29 mouse cellular contexts compared by ENCODE assay signal in the genomic region with DNA sequence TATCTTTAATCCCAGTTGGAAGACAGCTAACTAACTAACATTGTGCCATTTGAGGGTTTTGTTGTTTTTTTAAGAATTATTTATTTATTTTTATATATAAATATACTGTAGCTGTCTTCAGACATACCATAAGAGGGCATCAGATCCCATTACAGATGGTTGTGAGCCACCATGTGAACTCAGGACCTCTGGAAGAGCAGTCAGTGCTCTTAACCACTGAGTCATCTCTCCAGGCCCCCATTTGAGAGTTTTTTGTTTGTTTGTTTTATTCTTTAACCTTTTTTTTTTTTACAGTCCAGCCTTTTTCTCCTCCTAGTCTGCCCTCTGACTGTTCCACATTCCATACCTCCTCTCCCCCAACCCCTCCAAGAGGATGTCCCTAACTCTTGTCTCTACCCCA. TPM values are rescaled to one million over a fixed set of nuclear protein-coding genes. Genes with fewer than 3 reads are reported as not detected.
"Had no signal": no experiment of that assay in that cellular context is flagged by ENCODE, and none has a peak within 500 bp of the region (broad histone marks: within the 10 kb centered on the region; RNA-seq: fewer than 3 reads in every experiment).

No protein-coding gene starts in this region.

- DNase-seq: gastrocnemius, adult 2 months; gastrocnemius, postnatal 10 days; gastrocnemius, postnatal 25 days; heart, adult 18-20 months; heart, postnatal 10 days; heart, postnatal 4 days; kidney, adult 18-20 months; kidney, adult 9 months; kidney, postnatal 10 days; kidney, postnatal 25 days; kidney, postnatal 4 days; liver; liver, embryonic 13.5 days had no signal

- H3K9me3 ChIP-seq: heart, embryonic 10.5 days; heart, embryonic 12.5 days; hindbrain, embryonic 10.5 days; hindbrain, embryonic 12.5 days; intestine, embryonic 15.5 days; kidney, embryonic 15.5 days; limb, embryonic 10.5 days; limb, embryonic 12.5 days; liver, embryonic 13.5 days had no signal

- ATAC-seq: hindbrain, embryonic 16.5 days; inflammation-experienced regulatory T-cells, adult 6 months; intestine, embryonic 15.5 days; intestine, postnatal 0 days had no signal

- H3K4me2 ChIP-seq: heart, embryonic 12.5 days; hindbrain, embryonic 12.5 days; hindbrain, embryonic 14.5 days; intestine, embryonic 15.5 days; kidney, embryonic 15.5 days; limb, embryonic 12.5 days; liver, embryonic 11.5 days; liver, embryonic 13.5 days had no signal

- H3K4me3 ChIP-seq: gastrocnemius, adult 2 months; heart, embryonic 10.5 days; heart, embryonic 12.5 days; hindbrain, embryonic 10.5 days; hindbrain, embryonic 12.5 days; intestine, embryonic 15.5 days; kidney, embryonic 15.5 days; layer of hippocampus, adult 2 months; left cerebral cortex, adult 2 months; limb, embryonic 10.5 days; limb, embryonic 12.5 days; liver, embryonic 13.5 days had no signal

- H3K9ac ChIP-seq: heart, embryonic 12.5 days; hindbrain, embryonic 12.5 days; hindbrain, embryonic 14.5 days; intestine, embryonic 15.5 days; kidney, embryonic 15.5 days; limb, embryonic 12.5 days; liver, embryonic 13.5 days had no signal

- H3K27ac ChIP-seq: gastrocnemius, adult 2 months; heart, embryonic 10.5 days; hindbrain, embryonic 10.5 days; hindbrain, embryonic 12.5 days; hindbrain, embryonic 14.5 days; intestine, embryonic 15.5 days; kidney, embryonic 15.5 days; layer of hippocampus, adult 2 months; left cerebral cortex, adult 2 months; limb, embryonic 10.5 days; limb, embryonic 12.5 days; liver, embryonic 13.5 days had no signal

- H3K27me3 ChIP-seq: heart, embryonic 12.5 days; hindbrain, embryonic 12.5 days; intestine, embryonic 15.5 days; kidney, embryonic 15.5 days; limb, embryonic 12.5 days; liver, embryonic 13.5 days had no signal

RNA-seq across cellular contexts. Expression of gene Eps8l2, which starts 8.0 kb away (rescaled TPM):
- polyA plus RNA-seq: inflammation-experienced regulatory T-cells, adult 6 months had no signal

RNA-seq across cellular contexts. Expression of gene Drd4, which starts 38.9 kb away (rescaled TPM):
- polyA plus RNA-seq: heart, embryonic 14.5 days; inflammation-experienced regulatory T-cells, adult 6 months; liver, embryonic 13.5 days had no signal

RNA-seq across cellular contexts. Expression of gene Sct, which starts 51.8 kb away (rescaled TPM):
- polyA plus RNA-seq: inflammation-experienced regulatory T-cells, adult 6 months had no signal
